Mouse (Mus musculus) midbrain, embryonic 13.5 days (tissue): ENCODE results near the gene Mpp3. TPM values are rescaled to one million over a fixed set of nuclear protein-coding genes. Genes with fewer than 3 reads are reported as not detected.
"Not testable (repeated sequence)": the region's sequence is repeated elsewhere in the genome, so short reads cannot be mapped to it uniquely, and the experiment has no call there.

Source experiments
- ATAC-seq: fragments of 200-750 bp; cut with Nextera tagmentation; 2 replicates; pipeline ENCODE4 v1.8.0; 2017; ENCODE audit warnings: mild to moderate bottlenecking, moderate TSS enrichment, moderate library complexity
- H3K27ac ChIP-seq: fragments of 300-500 bp; sonication (generic); 2 replicates; pipeline ENCODE4 v1.5.1; 2015; ENCODE audit warnings: inconsistent platforms, mild to moderate bottlenecking, moderate library complexity
- H3K27me3 ChIP-seq: fragments of 300-500 bp; sonication (generic); 2 replicates; pipeline ENCODE4 v1.6.1; 2015; ENCODE audit warnings: mild to moderate bottlenecking, inconsistent platforms
- H3K36me3 ChIP-seq: fragments of 300-500 bp; sonication (generic); 2 replicates; pipeline ENCODE4 v1.6.1; 2015; ENCODE audit warnings: mild to moderate bottlenecking, inconsistent platforms
- H3K4me1 ChIP-seq: fragments of 300-500 bp; sonication (generic); replicated peaks from 2 replicates; pipeline ENCODE4 v1.6.1; 2015; ENCODE audit warnings: inconsistent platforms
- H3K4me2 ChIP-seq: fragments of 300-500 bp; sonication (generic); replicated peaks from 2 replicates; pipeline ENCODE4 v1.6.1; 2015; ENCODE audit warnings: moderate library complexity, mild to moderate bottlenecking, inconsistent platforms
- H3K4me3 ChIP-seq: fragments of 300-500 bp; sonication (generic); replicated peaks from 2 replicates; pipeline ENCODE4 v1.5.1; 2015; ENCODE audit warnings: mild to moderate bottlenecking, inconsistent platforms
- H3K9ac ChIP-seq: fragments of 300-500 bp; sonication (generic); replicated peaks from 2 replicates; pipeline ENCODE4 v1.6.1; 2015; ENCODE audit warnings: mild to moderate bottlenecking, inconsistent platforms
- H3K9me3 ChIP-seq: fragments of 300-500 bp; sonication (generic); 2 replicates; pipeline ENCODE4 v1.6.1; 2016; ENCODE audit warnings: mild to moderate bottlenecking, inconsistent platforms
- WGBS: fragments of 180-500 bp; shearing (Covaris S2); methylation state at CpG from one replicate; pipeline ENCODE4 v1.1.7; 2015; 5-methylcytosine and 5-hydroxymethylcytosine counted together
- polyA plus RNA-seq: library from polyadenylated mRNA; unstranded; fragments of >200 nt; fragmentation: Nextera tagmentation; extraction: Ambion mirVana; gene quantifications from 2 replicates; pipeline ENCODE4 v1.2.1, GENCODE M21; 2015

Mpp3 gene
- polyA plus RNA-seq, 1 experiment from 2014 or later = 45.3 TPM

GRCm38 (mm10) chr11:102006688-102007087, 21.6 kb downstream of the Mpp3 start:
- ATAC-seq = no peak
- H3K27ac ChIP-seq = 0 out of 2 replicates have a peak overlapping the region, but pooled peaks have one; percentile 7

GRCm38 (mm10) chr11:102006271-102006670, 22.0 kb downstream of the Mpp3 start:
- WGBS = 48% methylated on average over 9 of the region's 9 CpGs
- H3K9me3 ChIP-seq = no peaks in the 10 kb centered on the region
- 0 out of 2 replicates have a peak overlapping the region, but pooled peaks have one; percentile 7 for H3K27ac ChIP-seq
- no peaks in the 10 kb centered on the region for H3K27me3 ChIP-seq
- no peak overlapping the region for H3K4me3 ChIP-seq
- H3K36me3 ChIP-seq = peaks cover 89% of the 10 kb centered on the region
- peaks cover 24% of the 10 kb centered on the region for H3K4me1 ChIP-seq
- H3K4me2 ChIP-seq = no peak overlapping the region
- ATAC-seq = no peak
- no peak overlapping the region for H3K9ac ChIP-seq

More at GRCm38 (mm10) chr11:102006688-102007087, 21.6 kb downstream of the Mpp3 start:
- H3K4me1 ChIP-seq = peaks cover 24% of the 10 kb centered on the region
- H3K4me2 ChIP-seq = no peak overlapping the region
- WGBS = 75% methylated on average over 5 of the region's 5 CpGs
- H3K27me3 ChIP-seq = no peaks in the 10 kb centered on the region
- H3K9me3 ChIP-seq = no peaks in the 10 kb centered on the region
- no peak overlapping the region for H3K4me3 ChIP-seq
- H3K36me3 ChIP-seq = peaks cover 89% of the 10 kb centered on the region
- H3K9ac ChIP-seq = no peak overlapping the region

GRCm38 (mm10) chr11:102004251-102004650, 24.0 kb downstream of the Mpp3 start:
- H3K27ac ChIP-seq = no peak overlapping the region
- H3K9me3 ChIP-seq = no peaks in the 10 kb centered on the region
- no peak overlapping the region for H3K4me3 ChIP-seq
- no peaks in the 10 kb centered on the region for H3K27me3 ChIP-seq
- H3K9ac ChIP-seq = no peak overlapping the region
- no peak for ATAC-seq
- no peak overlapping the region for H3K4me2 ChIP-seq
- 93% methylated on average over 8 of the region's 8 CpGs for WGBS
- peaks cover 86% of the 10 kb centered on the region for H3K36me3 ChIP-seq
- H3K4me1 ChIP-seq = peaks cover 15% of the 10 kb centered on the region

GRCm38 (mm10) chr11:101999466-101999865, 28.8 kb downstream of the Mpp3 start:
- 53% methylated on average over 4 of the region's 4 CpGs for WGBS
- H3K27me3 ChIP-seq = no peaks in the 10 kb centered on the region
- H3K4me3 ChIP-seq = no peak overlapping the region
- no peak overlapping the region for H3K4me2 ChIP-seq
- H3K4me1 ChIP-seq = 0 out of 2 replicates have a peak, but pooled peaks cover 4% of the 10 kb centered on the region
- H3K9ac ChIP-seq = 0 out of 2 replicates have a peak overlapping the region, but pooled peaks have one; percentile 10
- peaks cover 51% of the 10 kb centered on the region for H3K36me3 ChIP-seq
- H3K27ac ChIP-seq = no peak overlapping the region
- H3K9me3 ChIP-seq = no peaks in the 10 kb centered on the region
- no peak for ATAC-seq

- H3K27me3 ChIP-seq = no peaks in the 10 kb centered on the region
- WGBS = 67% methylated on average over 5 of the region's 5 CpGs
Observed at GRCm38 (mm10) chr11:101998258-101998657, 30.0 kb downstream of the Mpp3 start.

GRCm38 (mm10) chr11:101995938-101996337, 32.3 kb downstream of the Mpp3 start:
- Histone ChIP-seq H3K9ac (no peak overlapping the region), H3K9me3 (no peaks in the 10 kb centered on the region), H3K4me1 (0 out of 2 replicates have a peak, but pooled peaks cover 4% of the 10 kb centered on the region), H3K36me3 (peaks cover 23% of the 10 kb centered on the region), H3K4me2 (no peak overlapping the region), H3K27me3 (no peaks in the 10 kb centered on the region), H3K27ac (no peak overlapping the region), H3K4me3 (no peak overlapping the region)
- ATAC-seq = no peak
- WGBS = 90% methylated on average over 7 of the region's 7 CpGs

More at GRCm38 (mm10) chr11:101998258-101998657, 30.0 kb downstream of the Mpp3 start:
- ATAC-seq = no peak
- Histone ChIP-seq H3K9me3 (no peaks in the 10 kb centered on the region), H3K4me2 (no peak overlapping the region), H3K9ac (no peak overlapping the region), H3K27ac (no peak overlapping the region), H3K36me3 (peaks cover 39% of the 10 kb centered on the region), H3K4me3 (no peak overlapping the region), H3K4me1 (0 out of 2 replicates have a peak, but pooled peaks cover 4% of the 10 kb centered on the region)

- peaks cover 10% of the 10 kb centered on the region for H3K36me3 ChIP-seq
- no peak for ATAC-seq
- H3K9ac ChIP-seq = no peak overlapping the region
- no peak overlapping the region for H3K4me3 ChIP-seq
- 86% methylated on average over 8 of the region's 8 CpGs for WGBS
- no peaks in the 10 kb centered on the region for H3K9me3 ChIP-seq
- no peaks in the 10 kb centered on the region for H3K4me1 ChIP-seq
- H3K4me2 ChIP-seq = no peak overlapping the region
- 0 out of 2 replicates have a peak, but pooled peaks cover 3% of the 10 kb centered on the region for H3K27me3 ChIP-seq
- H3K27ac ChIP-seq = no peak overlapping the region
Observed at GRCm38 (mm10) chr11:101994100-101994499, 34.2 kb downstream of the Mpp3 start.

- H3K4me1 ChIP-seq = no peaks in the 10 kb centered on the region
- 88% methylated on average over 7 of the region's 7 CpGs for WGBS
- no peak overlapping the region for H3K9ac ChIP-seq
- peaks cover 5% of the 10 kb centered on the region; the same call in 1 of the 2 replicates for H3K36me3 ChIP-seq
- no peak overlapping the region for H3K27ac ChIP-seq
- H3K4me3 ChIP-seq = no peak overlapping the region
- no peak overlapping the region for H3K4me2 ChIP-seq
- H3K9me3 ChIP-seq = no peaks in the 10 kb centered on the region
- peaks cover 4% of the 10 kb centered on the region; the same call in 1 of the 2 replicates for H3K27me3 ChIP-seq
- ATAC-seq = no peak
Observed at GRCm38 (mm10) chr11:101992411-101992810, 35.9 kb downstream of the Mpp3 start.

GRCm38 (mm10) chr11:101991813-101992212, 36.4 kb downstream of the Mpp3 start:
- Histone ChIP-seq H3K9me3 (no peaks in the 10 kb centered on the region), H3K4me2 (no peak overlapping the region), H3K4me3 (no peak overlapping the region), H3K36me3 (peaks cover 5% of the 10 kb centered on the region; the same call in 1 of the 2 replicates), H3K4me1 (no peaks in the 10 kb centered on the region), H3K9ac (no peak overlapping the region), H3K27ac (no peak overlapping the region), H3K27me3 (peaks cover 10% of the 10 kb centered on the region; the same call in 1 of the 2 replicates)
- 83% methylated on average over 3 of the region's 3 CpGs for WGBS
- no peak for ATAC-seq

- no peak for ATAC-seq
- WGBS = 88% methylated on average over 3 of the region's 3 CpGs
- no peaks in the 10 kb centered on the region for H3K9me3 ChIP-seq
- H3K4me3 ChIP-seq = no peak overlapping the region
- H3K9ac ChIP-seq = no peak overlapping the region
- peaks cover 11% of the 10 kb centered on the region; the same call in 1 of the 2 replicates for H3K27me3 ChIP-seq
- no peaks in the 10 kb centered on the region for H3K4me1 ChIP-seq
- H3K4me2 ChIP-seq = no peak overlapping the region
- H3K27ac ChIP-seq = no peak overlapping the region
- no peaks in the 10 kb centered on the region for H3K36me3 ChIP-seq
Observed at GRCm38 (mm10) chr11:101990244-101990643, 38.0 kb downstream of the Mpp3 start.

GRCm38 (mm10) chr11:101986913-101987312, 41.3 kb downstream of the Mpp3 start, which contains the start of gene Dusp3:
TSS of gene Dusp3 (minus strand) at chr11:101987013.
- H3K27me3 ChIP-seq = peaks cover 21% of the 10 kb centered on the region
- no peaks in the 10 kb centered on the region for H3K9me3 ChIP-seq
- H3K9ac ChIP-seq = no peak within 1 kb of the TSS
- WGBS = 82% methylated on average over 3 of the region's 3 CpGs
- no peak for ATAC-seq
- H3K27ac ChIP-seq = no peak within 1 kb of the TSS
- H3K36me3 ChIP-seq = no peaks in the 10 kb centered on the region
- no peak within 1 kb of the TSS for H3K4me3 ChIP-seq
- H3K4me2 ChIP-seq = no peak within 1 kb of the TSS
- peaks cover 13% of the 10 kb centered on the region for H3K4me1 ChIP-seq

- Histone ChIP-seq H3K4me1 (peaks cover 13% of the 10 kb centered on the region), H3K9me3 (no peaks in the 10 kb centered on the region), H3K4me3 (no peak overlapping the region), H3K27ac (no peak overlapping the region), H3K9ac (no peak overlapping the region), H3K36me3 (no peaks in the 10 kb centered on the region), H3K27me3 (peaks cover 21% of the 10 kb centered on the region), H3K4me2 (no peak overlapping the region)
- WGBS = 9% methylated on average over 10 of the region's 10 CpGs
- ATAC-seq = peak; percentile 53; the same call in 1 of the 2 replicates
Observed at GRCm38 (mm10) chr11:101985990-101986389, 42.3 kb downstream of the Mpp3 start.

GRCm38 (mm10) chr11:101985450-101985849, 42.8 kb downstream of the Mpp3 start:
- H3K9me3 ChIP-seq, ATAC-seq, H3K4me3 ChIP-seq, H3K27ac ChIP-seq, H3K36me3 ChIP-seq, H3K9ac ChIP-seq: not testable (repeated sequence)
- peaks cover 13% of the 10 kb centered on the region for H3K4me1 ChIP-seq
- peaks cover 21% of the 10 kb centered on the region for H3K27me3 ChIP-seq
- 69% methylated on average over 6 of the region's 6 CpGs for WGBS
- H3K4me2 ChIP-seq = peak overlapping the region; percentile 98; the same call in 1 of the 2 replicates
